Mouse (Mus musculus) liver, postnatal 0 days (tissue): Measurements from ENCODE around the gene Usp1. TPM values are rescaled to one million over a fixed set of nuclear protein-coding genes. Genes with fewer than 3 reads are reported as not detected.
A peak's percentile ranks its signal among the peaks of the same experiment; 100 is the strongest.
"Not testable (repeated sequence)": the region's sequence is repeated elsewhere in the genome, so short reads cannot be mapped to it uniquely, and the experiment has no call there.

Experiments used
- ATAC-seq: fragments of 200-750 bp; cut with Nextera tagmentation; 2 replicates; pipeline ENCODE4 v1.8.0; 2017; ENCODE audit warnings: mild to moderate bottlenecking, moderate library complexity
- DNase-seq: peaks from one replicate; pipeline ENCODE4 v3.0.0-alpha.2; 2016
- H3K27ac ChIP-seq: fragments of 300-500 bp; sonication (generic); 2 replicates; pipeline ENCODE4 v1.5.1; 2014; ENCODE audit warnings: antibody characterized with exemption, moderate library complexity, mild to moderate bottlenecking, low read depth
- H3K27me3 ChIP-seq: fragments of 300-500 bp; sonication (generic); 2 replicates; pipeline ENCODE4 v1.6.1; 2014; ENCODE audit warnings: low read length, control low read depth, mixed read lengths; ENCODE audit not compliant: insufficient read depth
- H3K36me3 ChIP-seq: fragments of 300-500 bp; sonication (generic); replicated peaks from 2 replicates; pipeline ENCODE4 v1.6.1; 2014; ENCODE audit warnings: mild to moderate bottlenecking, control low read depth, low read length, moderate library complexity, mixed read lengths; ENCODE audit not compliant: insufficient read depth
- H3K4me1 ChIP-seq: fragments of 300-500 bp; sonication (generic); 2 replicates; pipeline ENCODE4 v1.6.1; 2014; ENCODE audit warnings: antibody characterized with exemption, mild to moderate bottlenecking, control low read depth; ENCODE audit not compliant: insufficient read depth
- H3K4me2 ChIP-seq: fragments of 300-500 bp; sonication (generic); 2 replicates; pipeline ENCODE4 v1.6.1; 2014; ENCODE audit warnings: low read depth, mild to moderate bottlenecking, low read length, moderate library complexity, mixed read lengths
- H3K4me3 ChIP-seq: fragments of 300-500 bp; sonication (generic); 2 replicates; pipeline ENCODE4 v1.5.1; 2014; ENCODE audit warnings: low read depth, low read length
- H3K9ac ChIP-seq: fragments of 300-500 bp; sonication (generic); replicated peaks from 2 replicates; pipeline ENCODE4 v1.6.1; 2014; ENCODE audit warnings: mild to moderate bottlenecking, moderate library complexity
- H3K9me3 ChIP-seq: fragments of 300-500 bp; sonication (generic); 2 replicates; pipeline ENCODE4 v1.6.1; 2016; ENCODE audit warnings: mild to moderate bottlenecking, control low read depth, low read length, mixed read lengths
- CTCF ChIP-seq: sonication (generic); IDR thresholded peaks from 2 replicates; pipeline ENCODE4 v1.5.1; 2016; ENCODE audit warnings: antibody characterized with exemption, low read depth
- EP300 ChIP-seq: IDR thresholded peaks from 2 replicates; pipeline ENCODE4 v1.6.1; 2016; ENCODE audit warnings: antibody characterized with exemption, low read depth, mild to moderate bottlenecking
- WGBS: fragments of 180-500 bp; shearing (Covaris S2); extraction: QIAGEN DNeasy Blood & Tissue Kit; methylation state at CpG from one replicate; pipeline ENCODE4 v1.1.7; 2014; ENCODE audit not compliant: insufficient replicate concordance; 5-methylcytosine and 5-hydroxymethylcytosine counted together
- polyA plus RNA-seq: library from polyadenylated mRNA; unstranded; fragments of >200 nt; fragmentation: Nextera tagmentation; extraction: Ambion mirVana; gene quantifications from 2 replicates; pipeline ENCODE4 v1.2.1, GENCODE M21; 2015

Gene Usp1
- polyA plus RNA-seq, 1 experiment from 2014 or later = 39.3 TPM

- ATAC-seq (no peak), DNase-seq (no peak)
- no peaks in the 10 kb centered on the region for H3K27me3 ChIP-seq
- H3K9ac ChIP-seq = peak overlapping the region; percentile 98
- peak overlapping the region; percentile 91 for H3K4me2 ChIP-seq
- peak overlapping the region; percentile 52; the same call in 1 of the 2 replicates for H3K27ac ChIP-seq
- H3K4me3 ChIP-seq = peak overlapping the region; percentile 97
- peaks cover 10% of the 10 kb centered on the region for H3K4me1 ChIP-seq
- H3K36me3 ChIP-seq = peaks cover 7% of the 10 kb centered on the region
- no peaks in the 10 kb centered on the region for H3K9me3 ChIP-seq
- TF ChIP-seq EP300 (no peak), CTCF (no peak)
- 4% methylated on average over 6 of the region's 6 CpGs for WGBS
Measured at GRCm38 (mm10) chr4:98925250-98925781, 1.7 kb downstream of the Usp1 start.

DNA sequence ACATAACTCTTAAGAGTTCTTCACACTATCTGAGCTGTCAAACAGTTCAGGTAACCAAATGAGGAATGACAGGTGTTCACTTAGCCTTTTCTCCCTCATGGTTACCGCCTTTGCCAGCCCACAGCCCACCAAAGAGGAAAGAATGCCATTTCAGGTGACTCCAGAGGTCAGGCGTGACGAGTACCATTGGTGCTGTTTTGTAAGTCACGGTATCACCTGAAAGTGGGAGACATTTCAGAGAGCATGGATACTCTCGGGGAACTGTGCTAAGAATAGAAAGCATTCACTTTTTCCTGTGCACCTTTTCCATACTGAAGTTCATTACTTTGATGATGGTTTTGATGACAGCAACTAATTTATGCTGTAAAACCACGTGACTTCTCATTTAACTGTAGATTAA, 12.4 kb downstream of the Usp1 start:
- no peak for TF ChIP-seq CTCF
- TF ChIP-seq EP300 = no peak
- no peaks in the 10 kb centered on the region for H3K4me1 ChIP-seq
- peaks cover 48% of the 10 kb centered on the region for H3K36me3 ChIP-seq
- 81% methylated on average over 6 of the region's 6 CpGs for WGBS
- DNase-seq = no peak
- no peak overlapping the region for H3K9ac ChIP-seq
- no peak for ATAC-seq
- no peak overlapping the region for H3K4me2 ChIP-seq
- no peak overlapping the region for H3K4me3 ChIP-seq
- no peak overlapping the region for H3K27ac ChIP-seq
- H3K27me3 ChIP-seq = no peaks in the 10 kb centered on the region
- H3K9me3 ChIP-seq = no peaks in the 10 kb centered on the region

- not testable (repeated sequence) for H3K4me2 ChIP-seq, ATAC-seq, H3K9ac ChIP-seq, H3K9me3 ChIP-seq, H3K27me3 ChIP-seq, H3K4me3 ChIP-seq, H3K27ac ChIP-seq, H3K4me1 ChIP-seq, DNase-seq
- WGBS = 86% methylated on average over 6 of the region's 6 CpGs
- peaks cover 32% of the 10 kb centered on the region for H3K36me3 ChIP-seq
- peak; percentile 34 for TF ChIP-seq CTCF
Measured at GRCm38 (mm10) chr4:98938210-98938609, 14.6 kb downstream of the Usp1 start.

DNA sequence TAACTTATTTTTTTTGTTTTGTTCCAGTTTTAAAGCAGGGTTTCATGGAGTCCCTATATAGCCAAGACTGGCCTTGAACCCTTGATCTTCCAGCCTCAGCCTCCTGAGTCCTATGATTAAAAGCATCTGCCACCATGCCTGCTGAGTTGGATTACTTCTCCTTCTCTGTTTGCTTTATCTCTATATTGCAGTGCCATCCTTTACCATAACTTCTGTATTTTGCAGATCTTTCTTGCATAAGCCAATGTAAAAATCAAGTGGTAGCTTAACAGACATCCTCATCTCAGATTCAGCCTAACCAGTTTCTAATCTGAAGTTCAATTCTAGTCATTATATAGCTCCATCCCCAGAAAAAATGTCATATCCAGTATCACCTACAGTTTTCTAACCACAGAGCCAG, 27.0 kb downstream of the Usp1 start:
- Histone ChIP-seq H3K4me2 (no peak overlapping the region), H3K27me3 (no peaks in the 10 kb centered on the region), H3K9me3 (no peaks in the 10 kb centered on the region), H3K4me1 (no peaks in the 10 kb centered on the region), H3K36me3 (0 out of 2 replicates have a peak, but pooled peaks cover 7% of the 10 kb centered on the region), H3K4me3 (no peak overlapping the region), H3K9ac (no peak overlapping the region), H3K27ac (no peak overlapping the region)
- TF ChIP-seq CTCF (no peak), EP300 (no peak)
- ATAC-seq (no peak), DNase-seq (no peak)

DNA sequence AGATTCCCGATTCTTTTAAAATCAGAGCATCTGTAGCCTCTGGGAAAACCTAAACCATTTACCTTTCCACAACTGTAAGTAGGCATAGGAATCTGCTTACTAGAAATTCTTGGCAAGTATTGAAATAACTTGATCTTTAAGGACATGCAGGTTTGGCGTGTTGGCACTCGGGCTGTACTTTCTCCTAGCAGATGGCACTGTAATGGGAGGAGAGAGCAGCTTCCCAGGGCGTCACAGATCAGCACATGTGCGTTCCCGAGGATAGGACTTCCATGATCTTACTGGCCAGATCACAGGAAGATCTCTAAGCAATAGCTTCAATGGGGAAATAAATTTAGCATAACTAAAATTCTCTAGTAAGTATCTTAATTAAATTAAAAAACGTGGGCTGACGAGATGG, 32.4 kb downstream of the Usp1 start:
- TF ChIP-seq CTCF = no peak
- no peak for TF ChIP-seq EP300
- no peak overlapping the region for H3K4me3 ChIP-seq
- no peak for ATAC-seq
- H3K27ac ChIP-seq = no peak overlapping the region
- DNase-seq = no peak
- no peak overlapping the region for H3K9ac ChIP-seq
- no peak overlapping the region for H3K4me2 ChIP-seq
- H3K36me3 ChIP-seq = peaks cover 19% of the 10 kb centered on the region
- no peaks in the 10 kb centered on the region for H3K4me1 ChIP-seq
- H3K27me3 ChIP-seq = no peaks in the 10 kb centered on the region
- WGBS = 86% methylated on average over 8 of the region's 8 CpGs
- H3K9me3 ChIP-seq = no peaks in the 10 kb centered on the region

- TF ChIP-seq CTCF (no peak), EP300 (no peak)
- Histone ChIP-seq H3K36me3 (peaks cover 16% of the 10 kb centered on the region), H3K9me3 (no peaks in the 10 kb centered on the region), H3K4me1 (no peaks in the 10 kb centered on the region), H3K4me3 (no peak overlapping the region), H3K27me3 (no peaks in the 10 kb centered on the region), H3K27ac (no peak overlapping the region), H3K9ac (no peak overlapping the region), H3K4me2 (no peak overlapping the region)
- WGBS = 42% methylated on average over 3 of the region's 3 CpGs
- DNase-seq (no peak), ATAC-seq (peak; percentile 90)
Measured at GRCm38 (mm10) chr4:98960243-98960642, 36.6 kb downstream of the Usp1 start.

GRCm38 (mm10) chr4:98969946-98970345, 46.3 kb downstream of the Usp1 start:
- H3K36me3 ChIP-seq = peaks cover 25% of the 10 kb centered on the region
- ATAC-seq = no peak
- TF ChIP-seq CTCF (peak; percentile 45), EP300 (no peak)
- H3K27ac ChIP-seq = no peak overlapping the region
- no peaks in the 10 kb centered on the region for H3K27me3 ChIP-seq
- WGBS = 79% methylated on average over 3 of the region's 3 CpGs
- no peaks in the 10 kb centered on the region for H3K9me3 ChIP-seq
- no peak overlapping the region for H3K9ac ChIP-seq
- no peak for DNase-seq
- no peak overlapping the region for H3K4me3 ChIP-seq
- no peak overlapping the region for H3K4me2 ChIP-seq
- H3K4me1 ChIP-seq = no peaks in the 10 kb centered on the region
